11 mouse cellular contexts compared by ENCODE assay signal in genomic region chr7:100951903-100952302, GRCm38 (mm10). TPM values are rescaled to one million over a fixed set of nuclear protein-coding genes. Genes with fewer than 3 reads are reported as not detected.
DNase-seq lines count a peak whose midpoint lies in the region; ATAC-seq and TF ChIP-seq lines count a peak whose summit lies in the region.
"Had no signal": no experiment of that assay in that cellular context is flagged by ENCODE, and none has a peak within 500 bp of the region (broad histone marks: within the 10 kb centered on the region; RNA-seq: fewer than 3 reads in every experiment).

No protein-coding gene starts in this region.

- peak; percentile 39 for ATAC-seq in heart, postnatal 0 days (ENCODE audit: insufficient read depth, low read depth)
- no peak for ATAC-seq in heart, embryonic 12.5 days (ENCODE audit: insufficient number of reproducible peaks, low FRiP score)
- ATAC-seq in lung, embryonic 14.5 days (ENCODE audit: insufficient read depth) = peak; percentile 70
- no peak for ATAC-seq in intestine, postnatal 0 days
- no peak for ATAC-seq in stomach, embryonic 15.5 days (ENCODE audit: insufficient read depth, low FRiP score, low read depth)

- no peak overlapping the region for H3K9ac ChIP-seq in heart, postnatal 0 days (replicated peaks; ENCODE audit: low read depth, low read length)
- no peak overlapping the region for H3K9ac ChIP-seq in heart, embryonic 12.5 days
- H3K9ac ChIP-seq in lung, embryonic 14.5 days = no peak overlapping the region
- H3K9ac ChIP-seq in intestine, postnatal 0 days (ENCODE audit: low read depth, low read length) = no peak overlapping the region
- H3K9ac ChIP-seq in stomach, embryonic 15.5 days = no peak overlapping the region
- H3K9ac ChIP-seq: neural tube, embryonic 12.5 days had no signal

- TF ChIP-seq EP300 in heart, postnatal 0 days (IDR thresholded peaks at IDR 0.05; ENCODE audit: low read depth) = no peak

- TF ChIP-seq CTCF in heart, postnatal 0 days (IDR thresholded peaks at IDR 0.05; ENCODE audit: low read depth) = no peak
- no peak for TF ChIP-seq CTCF in lung, embryonic 14.5 days (IDR thresholded peaks at IDR 0.05; ENCODE audit: low read depth)
- no peak for TF ChIP-seq CTCF in intestine, postnatal 0 days (IDR thresholded peaks at IDR 0.05; ENCODE audit: low read depth)

- no peaks in the 10 kb centered on the region for H3K9me3 ChIP-seq in heart, postnatal 0 days (replicated peaks; ENCODE audit: control insufficient read depth, low read length)
- H3K9me3 ChIP-seq in heart, embryonic 12.5 days (replicated peaks) = no peaks in the 10 kb centered on the region
- H3K9me3 ChIP-seq in lung, embryonic 14.5 days (ENCODE audit: low read depth, low read length) = no peaks in the 10 kb centered on the region
- H3K9me3 ChIP-seq in intestine, postnatal 0 days (ENCODE audit: control insufficient read depth) = no peaks in the 10 kb centered on the region
- no peaks in the 10 kb centered on the region for H3K9me3 ChIP-seq in stomach, embryonic 15.5 days
- H3K9me3 ChIP-seq: neural tube, embryonic 12.5 days had no signal

- H3K27ac ChIP-seq in heart, postnatal 0 days (ENCODE audit: low read depth) = peak overlapping the region; percentile 46; the same call in 1 of the 2 replicates
- H3K27ac ChIP-seq in heart, embryonic 12.5 days (ENCODE audit: poor library complexity, severe bottlenecking) = no peak overlapping the region
- peak overlapping the region; percentile 26; the same call in 1 of the 2 replicates for H3K27ac ChIP-seq in lung, embryonic 14.5 days (ENCODE audit: low read depth)
- peak overlapping the region; percentile 15; the same call in 1 of the 2 replicates for H3K27ac ChIP-seq in intestine, postnatal 0 days (ENCODE audit: low read depth, low read length)
- H3K27ac ChIP-seq in stomach, embryonic 15.5 days = peak overlapping the region; percentile 10; the same call in 1 of the 2 replicates
- H3K27ac ChIP-seq: neural tube, embryonic 12.5 days had no signal

- 50% methylated on average over 2 of the region's 2 CpGs for WGBS in heart, postnatal 0 days
- 53% methylated on average over 2 of the region's 2 CpGs for WGBS in heart, embryonic 12.5 days
- 35% methylated on average over 2 of the region's 2 CpGs for WGBS in lung, embryonic 14.5 days
- 55% methylated on average over 2 of the region's 2 CpGs for WGBS in intestine, postnatal 0 days
- WGBS in stomach, embryonic 15.5 days = 50% methylated on average over 2 of the region's 2 CpGs

- no peaks in the 10 kb centered on the region for H3K36me3 ChIP-seq in heart, postnatal 0 days (replicated peaks; ENCODE audit: control insufficient read depth, insufficient read depth, low read length)
- H3K36me3 ChIP-seq in heart, embryonic 12.5 days = no peaks in the 10 kb centered on the region
- no peaks in the 10 kb centered on the region for H3K36me3 ChIP-seq in lung, embryonic 14.5 days (ENCODE audit: insufficient read depth)
- H3K36me3 ChIP-seq in intestine, postnatal 0 days (ENCODE audit: control insufficient read depth, insufficient read depth) = no peaks in the 10 kb centered on the region
- H3K36me3 ChIP-seq in stomach, embryonic 15.5 days = no peaks in the 10 kb centered on the region
- H3K36me3 ChIP-seq: neural tube, embryonic 12.5 days had no signal

- H3K4me3 ChIP-seq in heart, postnatal 0 days (ENCODE audit: low read depth, low read length) = no peak overlapping the region
- H3K4me3 ChIP-seq in heart, embryonic 12.5 days = no peak overlapping the region
- no peak overlapping the region for H3K4me3 ChIP-seq in lung, embryonic 14.5 days (ENCODE audit: low read depth, low read length)
- H3K4me3 ChIP-seq in intestine, postnatal 0 days (ENCODE audit: low read depth, low read length) = no peak overlapping the region
- H3K4me3 ChIP-seq in stomach, embryonic 15.5 days (replicated peaks) = no peak overlapping the region
- H3K4me3 ChIP-seq: megakaryocyte, embryonic 14.5 days; neural tube, embryonic 12.5 days had no signal

- H3K4me2 ChIP-seq in heart, postnatal 0 days (ENCODE audit: low read depth, low read length) = no peak overlapping the region
- no peak overlapping the region for H3K4me2 ChIP-seq in heart, embryonic 12.5 days
- H3K4me2 ChIP-seq in lung, embryonic 14.5 days = no peak overlapping the region
- no peak overlapping the region for H3K4me2 ChIP-seq in intestine, postnatal 0 days (replicated peaks; ENCODE audit: low read depth)
- H3K4me2 ChIP-seq in stomach, embryonic 15.5 days = no peak overlapping the region
- H3K4me2 ChIP-seq: neural tube, embryonic 12.5 days had no signal

- no peaks in the 10 kb centered on the region for H3K27me3 ChIP-seq in heart, postnatal 0 days (ENCODE audit: control insufficient read depth, insufficient read depth, low read length)
- peaks cover 18% of the 10 kb centered on the region for H3K27me3 ChIP-seq in heart, embryonic 12.5 days (replicated peaks)
- H3K27me3 ChIP-seq in lung, embryonic 14.5 days (ENCODE audit: insufficient read depth, low read length) = no peaks in the 10 kb centered on the region
- H3K27me3 ChIP-seq in intestine, postnatal 0 days (replicated peaks; ENCODE audit: control insufficient read depth, insufficient read depth, low read length) = no peaks in the 10 kb centered on the region
- H3K27me3 ChIP-seq in stomach, embryonic 15.5 days (replicated peaks) = no peaks in the 10 kb centered on the region
- H3K27me3 ChIP-seq: neural tube, embryonic 12.5 days had no signal

- DNase-seq in heart, postnatal 0 days (ENCODE audit: low spot score) = no peak
- peak; percentile 78 for DNase-seq in lung, embryonic 14.5 days
- DNase-seq in lung, adult 18-20 months = no peak
- no peak for DNase-seq in embryo, embryonic 11 days
- DNase-seq: cerebellum, postnatal 36 days; thymus, adult 18-20 months had no signal

- H3K4me1 ChIP-seq in heart, postnatal 0 days (ENCODE audit: control insufficient read depth, insufficient read depth) = peaks cover 9% of the 10 kb centered on the region
- H3K4me1 ChIP-seq in heart, embryonic 12.5 days (replicated peaks) = peaks cover 35% of the 10 kb centered on the region
- H3K4me1 ChIP-seq in lung, embryonic 14.5 days (ENCODE audit: insufficient read depth) = peaks cover 11% of the 10 kb centered on the region; the same call in 1 of the 2 replicates
- H3K4me1 ChIP-seq in intestine, postnatal 0 days (replicated peaks; ENCODE audit: control insufficient read depth, insufficient read depth, low read length) = peaks cover 3% of the 10 kb centered on the region; the same call in 1 of the 2 replicates
- H3K4me1 ChIP-seq in stomach, embryonic 15.5 days = peaks cover 10% of the 10 kb centered on the region; the same call in 1 of the 2 replicates
- H3K4me1 ChIP-seq: neural tube, embryonic 12.5 days had no signal

RNA-seq across cellular contexts. Expression of gene Arhgef17, which starts 20.0 kb away (rescaled TPM):
- total RNA-seq in heart, postnatal 0 days (2014; rRNA removed; ENCODE audit: low replicate concordance) = 28.4 and 42.3 TPM in 2 replicates
- polyA plus RNA-seq in heart, postnatal 0 days (2015; fragmentation: Nextera tagmentation; extraction: Ambion mirVana) = 2.6 and 2.8 TPM in 2 replicates
- polyA plus RNA-seq in heart, embryonic 12.5 days (2016; fragmentation: Nextera tagmentation; extraction: Ambion mirVana) = 8.7 and 10.6 TPM in 2 replicates
- 18.5 and 22.5 TPM in 2 replicates for polyA plus RNA-seq in lung, embryonic 14.5 days (2014; fragmentation: Nextera tagmentation; extraction: Ambion mirVana)
- polyA plus RNA-seq in intestine, postnatal 0 days (2015; fragmentation: Nextera tagmentation; extraction: Ambion mirVana) = 2.0 and 2.5 TPM in 2 replicates
- 6.2 and 7.9 TPM in 2 replicates for polyA plus RNA-seq in stomach, embryonic 15.5 days (2015; fragmentation: Nextera tagmentation; extraction: Ambion mirVana)

RNA-seq across cellular contexts. Expression of gene P2ry6, which starts 22.5 kb away (rescaled TPM):
- 1.0 and 4.5 TPM in 2 replicates for total RNA-seq in heart, postnatal 0 days (2014; rRNA removed; ENCODE audit: low replicate concordance)
- polyA plus RNA-seq in heart, postnatal 0 days (2015; fragmentation: Nextera tagmentation; extraction: Ambion mirVana) = 3.5 and 3.9 TPM in 2 replicates
- 2.3 and 2.6 TPM in 2 replicates for polyA plus RNA-seq in heart, embryonic 12.5 days (2016; fragmentation: Nextera tagmentation; extraction: Ambion mirVana)
- 9.4 and 10.9 TPM in 2 replicates for polyA plus RNA-seq in lung, embryonic 14.5 days (2014; fragmentation: Nextera tagmentation; extraction: Ambion mirVana)
- 5.7 and 7.0 TPM in 2 replicates for polyA plus RNA-seq in intestine, postnatal 0 days (2015; fragmentation: Nextera tagmentation; extraction: Ambion mirVana)
- polyA plus RNA-seq in stomach, embryonic 15.5 days (2015; fragmentation: Nextera tagmentation; extraction: Ambion mirVana) = 8.0 and 8.2 TPM in 2 replicates

Comparison
In these comparisons a context has a peak if more than half of its experiments do, and no peak if none do; other contexts are left out.
1. ATAC-seq: peak in heart, postnatal 0 days (single experiment) and lung, embryonic 14.5 days (single experiment); none in heart, embryonic 12.5 days (single experiment), intestine, postnatal 0 days (single experiment) and stomach, embryonic 15.5 days (single experiment).